Mouse (Mus musculus): ENCODE measurements around the gene Tent4b. TPM values are rescaled to one million over a fixed set of nuclear protein-coding genes. Genes with fewer than 3 reads are reported as not detected.

Tent4b gene
- polyA plus RNA-seq, 1 experiment: 16.0 TPM

GRCm38 (mm10) chr8:88262831-88263635 lies 64.0 kb downstream of the Tent4b start:
- TF ChIP-seq GATA1 (IDR thresholded peaks at IDR 0.05; ENCODE audit: low read length): no peak

DNA sequence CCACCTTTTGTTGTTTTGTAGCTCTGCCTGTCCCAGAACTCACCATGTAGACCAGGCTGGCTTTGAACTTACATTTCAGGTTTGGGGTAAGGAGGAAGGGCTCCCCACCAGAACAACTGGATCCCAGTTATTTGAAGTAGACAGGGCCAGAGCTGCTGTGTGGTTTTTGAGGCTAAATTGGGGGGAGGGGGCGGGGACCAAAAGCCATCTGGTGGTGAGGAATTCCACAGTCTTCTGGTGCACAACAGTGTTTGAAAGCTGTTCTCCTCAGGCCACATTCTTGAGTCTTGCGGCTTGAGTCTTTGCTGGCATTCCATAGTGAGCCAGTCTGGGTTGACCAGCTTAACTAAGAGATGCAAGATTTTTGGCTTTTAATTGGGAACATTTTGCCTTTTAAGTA lies 66.5 kb downstream of the Tent4b start:
- no peak for TF ChIP-seq GATA1 (IDR thresholded peaks at IDR 0.05; ENCODE audit: low read length)

DNA sequence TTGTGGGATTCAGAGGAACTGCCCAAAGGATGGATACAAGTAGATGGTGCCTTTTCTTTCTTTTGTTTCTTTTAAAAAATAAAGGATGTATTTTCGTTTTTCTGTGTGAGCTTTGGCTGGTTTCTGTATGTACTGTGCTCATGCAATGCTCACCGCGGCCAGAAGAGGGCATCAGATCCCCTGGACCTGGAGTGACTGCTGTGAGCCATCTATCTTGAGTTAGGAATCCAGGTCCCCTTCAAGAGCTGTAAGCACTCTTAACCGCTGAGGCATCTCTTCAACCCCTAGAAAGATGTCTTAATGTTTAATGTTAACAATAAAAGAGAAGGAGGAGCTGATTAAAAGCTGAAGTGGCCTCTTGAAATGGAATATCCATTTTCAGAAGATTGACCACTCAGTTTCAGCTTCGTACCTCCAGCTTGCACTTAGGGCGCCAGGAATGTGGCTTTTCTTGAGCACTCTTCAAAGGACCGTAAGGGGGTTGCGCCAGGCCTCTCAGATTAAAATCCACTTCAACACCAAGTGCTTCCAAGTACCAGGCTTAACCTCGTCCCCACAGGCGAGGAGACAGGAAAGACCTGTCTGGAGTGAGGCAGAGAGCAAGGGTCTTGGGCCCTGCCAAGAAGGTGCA lies 67.3 kb downstream of the Tent4b start:
- no peak for TF ChIP-seq GATA1 (IDR thresholded peaks at IDR 0.05; ENCODE audit: low read length)

- no peak for TF ChIP-seq GATA1 (IDR thresholded peaks at IDR 0.05; ENCODE audit: low read length)
Measured at GRCm38 (mm10) chr8:88266801-88267403, 67.9 kb downstream of the Tent4b start.

DNA sequence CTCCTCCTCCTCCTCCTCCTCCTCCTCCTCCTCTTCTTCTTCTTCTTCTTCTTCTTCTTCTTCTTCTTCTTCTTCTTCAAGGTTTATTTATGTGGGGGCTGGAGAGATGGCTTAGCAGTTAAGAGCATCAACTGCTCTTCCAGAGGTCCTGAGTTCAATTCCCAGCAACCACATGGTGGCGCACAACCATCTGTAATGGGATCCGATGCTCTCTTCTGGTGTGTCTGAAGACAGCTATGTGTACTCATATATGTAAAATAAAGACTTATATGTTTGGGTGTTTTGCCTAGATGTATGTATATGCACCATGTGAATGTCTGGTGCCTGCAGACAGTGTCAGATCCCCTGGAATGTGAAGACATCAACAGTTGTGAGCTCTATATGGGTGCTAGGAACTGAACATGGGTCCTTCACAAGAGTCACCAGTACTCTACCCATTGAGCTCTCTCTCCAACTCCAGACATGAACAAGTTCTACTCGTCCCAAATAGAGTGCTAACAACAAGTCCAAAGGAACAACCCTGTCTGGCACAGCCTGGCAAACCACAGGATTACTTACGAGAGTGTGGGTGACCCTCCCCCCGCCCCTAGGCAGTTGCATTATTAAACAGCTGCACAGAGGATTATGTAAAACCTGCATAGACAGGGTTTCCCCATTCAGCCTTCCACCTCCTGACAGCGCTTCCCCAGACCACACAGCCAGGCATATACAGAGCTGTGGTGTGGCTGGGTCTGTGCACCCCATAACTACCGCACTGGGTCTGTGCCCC lies 70.3 kb downstream of the Tent4b start:
- TF ChIP-seq GATA1 (IDR thresholded peaks at IDR 0.05; ENCODE audit: low read length): no peak

DNA sequence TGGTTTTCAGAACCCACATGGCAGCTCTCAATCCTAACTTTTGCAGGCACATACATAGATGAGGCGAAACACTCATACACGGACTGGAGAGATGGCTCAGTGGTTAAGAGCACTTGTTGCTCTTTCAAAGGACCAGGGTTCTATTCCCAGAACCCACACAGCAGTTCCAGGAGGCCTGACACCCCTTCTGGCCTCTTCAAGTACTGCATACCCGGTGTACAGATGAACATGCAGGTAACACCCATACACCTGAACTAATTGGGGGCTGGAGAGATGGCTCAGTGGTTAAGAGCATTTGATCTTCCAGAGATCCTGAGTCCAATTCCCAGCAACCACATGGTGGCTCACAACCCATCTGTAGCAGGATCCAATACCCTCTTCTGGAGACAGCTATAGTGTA lies 71.1 kb downstream of the Tent4b start:
- no peak for TF ChIP-seq GATA1 (IDR thresholded peaks at IDR 0.05; ENCODE audit: low read length)

- TF ChIP-seq GATA1 (IDR thresholded peaks at IDR 0.05; ENCODE audit: low read length): no peak
Measured at GRCm38 (mm10) chr8:88272231-88273050, 73.4 kb downstream of the Tent4b start, which contains the start of gene Adcy7. Gene Adcy7 (plus strand): TSS chr8:88272403.

- no peak for TF ChIP-seq GATA1 (IDR thresholded peaks at IDR 0.05; ENCODE audit: low read length)
Measured at GRCm38 (mm10) chr8:88273051-88273430, 74.0 kb downstream of the Tent4b start.

GRCm38 (mm10) chr8:88274090-88274489 lies 75.1 kb downstream of the Tent4b start:
- TF ChIP-seq GATA1 (IDR thresholded peaks at IDR 0.05; ENCODE audit: low read length): no peak

DNA sequence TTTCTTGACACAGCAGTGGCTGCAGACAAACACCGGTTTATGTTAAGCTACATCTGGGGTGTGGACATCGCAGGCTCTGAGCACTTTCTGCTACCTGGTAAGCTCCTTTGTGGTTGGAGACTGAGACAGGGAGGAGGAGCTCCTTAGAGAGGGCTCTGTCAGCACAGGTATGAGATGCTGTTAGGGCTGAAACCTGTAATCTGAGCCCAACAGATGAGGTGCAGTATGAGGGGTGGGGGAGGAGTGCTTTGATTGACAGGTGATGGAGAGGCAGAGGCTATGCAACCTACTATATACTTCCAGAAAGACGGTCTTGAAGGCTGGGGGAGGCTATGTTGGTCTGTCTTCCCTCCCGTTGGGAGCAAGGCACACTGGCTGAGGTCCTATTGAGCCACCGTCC lies 80.2 kb downstream of the Tent4b start:
- TF ChIP-seq GATA1 (IDR thresholded peaks at IDR 0.05; ENCODE audit: low read length): no peak

DNA sequence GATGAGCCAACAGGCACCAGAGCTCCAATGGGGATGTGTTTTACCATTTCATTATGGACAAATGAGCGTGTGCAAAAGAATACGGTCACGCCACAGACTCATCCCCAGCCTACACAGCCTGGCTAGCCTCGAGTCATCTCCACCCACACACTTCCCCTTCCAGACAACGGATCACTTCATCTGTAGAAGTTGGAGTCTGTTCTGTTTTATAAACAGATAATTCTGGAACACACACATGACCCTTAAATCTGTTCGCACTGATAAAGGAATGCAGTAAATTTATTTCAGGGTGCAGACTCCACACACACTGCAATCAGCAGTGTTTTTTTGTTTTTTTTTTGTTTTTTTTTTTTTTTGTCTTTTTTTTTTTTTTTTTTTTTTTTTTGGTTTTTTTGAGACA lies 80.7 kb downstream of the Tent4b start:
- peak; percentile 82 for TF ChIP-seq GATA1 (IDR thresholded peaks at IDR 0.05; ENCODE audit: low read length)

DNA sequence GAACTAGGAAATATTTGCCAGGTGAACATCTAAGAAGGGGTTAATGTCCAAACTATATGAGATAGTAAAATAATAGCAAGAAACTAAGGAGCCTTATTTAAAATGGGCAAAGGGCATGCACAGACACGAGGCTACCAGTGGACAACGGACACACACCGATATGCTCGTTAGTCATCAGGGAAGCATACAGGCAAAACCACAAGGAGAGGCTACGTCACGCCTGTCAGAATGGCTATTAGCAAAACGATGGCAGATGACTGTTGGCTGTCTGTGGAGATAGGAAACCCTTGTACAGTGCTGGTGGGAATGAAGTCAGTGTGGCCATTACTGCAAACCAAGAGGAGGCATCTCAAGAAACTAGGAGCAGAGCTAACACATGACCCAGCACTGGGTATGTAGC lies 81.9 kb downstream of the Tent4b start:
- no peak for TF ChIP-seq GATA1 (IDR thresholded peaks at IDR 0.05; ENCODE audit: low read length)

- TF ChIP-seq GATA1 (IDR thresholded peaks at IDR 0.05; ENCODE audit: low read length): no peak
Measured at GRCm38 (mm10) chr8:88282684-88283083, 83.7 kb downstream of the Tent4b start.

- no peak for TF ChIP-seq GATA1 (IDR thresholded peaks at IDR 0.05; ENCODE audit: low read length)
Measured at GRCm38 (mm10) chr8:88283243-88284115, 84.5 kb downstream of the Tent4b start.

Measured in G1E-ER4 (cell line).